ENCODE assay signal across 8 mouse cellular contexts in genomic region chr6:85295384-85296167, GRCm38 (mm10). TPM values are rescaled to one million over a fixed set of nuclear protein-coding genes. Genes with fewer than 3 reads are reported as not detected.
A peak's percentile ranks its signal among the peaks of the same experiment; 100 is the strongest.
DNase-seq lines count a peak whose midpoint lies in the region; ATAC-seq lines count a peak whose summit lies in the region.
"Had no signal": no experiment of that assay in that cellular context is flagged by ENCODE, and none has a peak within 500 bp of the region (broad histone marks: within the 10 kb centered on the region; RNA-seq: fewer than 3 reads in every experiment).

No protein-coding gene starts in this region.

- H3K36me3 ChIP-seq in embryonic facial prominence, embryonic 12.5 days, result no peaks in the 10 kb centered on the region
- H3K36me3 ChIP-seq: liver, embryonic 15.5 days had no signal

- no peak overlapping the region for H3K27ac ChIP-seq in embryonic facial prominence, embryonic 12.5 days
- H3K27ac ChIP-seq: liver, embryonic 15.5 days had no signal

- peak; percentile 66 for DNase-seq in right cerebral cortex, postnatal 14 days
- DNase-seq in right cerebral cortex, postnatal 25 days, result no peak
- peak; percentile 76 for DNase-seq in adrenal gland, postnatal 25 days
- DNase-seq in heart, postnatal 25 days (ENCODE audit: low spot score), result peak; percentile 17
- peak; percentile 93 to 94 for DNase-seq in kidney, postnatal 36 days
- DNase-seq in spleen, adult 18-20 months, result peak; percentile 89 to 96

- H3K4me3 ChIP-seq in embryonic facial prominence, embryonic 12.5 days, result no peak overlapping the region
- H3K4me3 ChIP-seq: liver, embryonic 15.5 days had no signal

- WGBS in embryonic facial prominence, embryonic 12.5 days, result 45% methylated on average over 7 of the region's 7 CpGs

- no peaks in the 10 kb centered on the region for H3K27me3 ChIP-seq in embryonic facial prominence, embryonic 12.5 days
- H3K27me3 ChIP-seq: liver, embryonic 15.5 days had no signal

- H3K9me3 ChIP-seq in embryonic facial prominence, embryonic 12.5 days, result no peaks in the 10 kb centered on the region
- H3K9me3 ChIP-seq: liver, embryonic 15.5 days had no signal

- intact Hi-C loops in heart, postnatal 25 days (cut with DNase I), result no loop called here

- peaks cover 13% of the 10 kb centered on the region for H3K4me1 ChIP-seq in embryonic facial prominence, embryonic 12.5 days

- no peak overlapping the region for H3K9ac ChIP-seq in embryonic facial prominence, embryonic 12.5 days
- H3K9ac ChIP-seq: liver, embryonic 15.5 days had no signal

- no peak overlapping the region for H3K4me2 ChIP-seq in embryonic facial prominence, embryonic 12.5 days (replicated peaks)
- H3K4me2 ChIP-seq: liver, embryonic 15.5 days had no signal

- 0 out of 2 replicates have a peak, but pooled peaks have one; percentile 28 for ATAC-seq in embryonic facial prominence, embryonic 12.5 days (ENCODE audit: insufficient number of reproducible peaks, insufficient read depth, low FRiP score, low TSS enrichment)

RNA-seq across cellular contexts. Expression of gene Sfxn5, which starts 37.6 kb away (rescaled TPM):
- total RNA-seq in adrenal gland, postnatal 25 days (2021), result 19.8 and 23.0 TPM in 2 replicates
- 7.2 and 8.1 TPM in 2 replicates for polyA plus RNA-seq in embryonic facial prominence, embryonic 12.5 days (2016; fragmentation: Nextera tagmentation; extraction: Ambion mirVana)
- 1 to 10 TPM; 4.6 to 4.8 TPM for total RNA-seq in heart, postnatal 25 days (2021)
